Mouse (Mus musculus) erythroblast, embryonic 14.5 days (primary cell): ENCODE data around the gene Klk7.

Experiments used
- GATA1 ChIP-seq: IDR thresholded peaks from 2 replicates; pipeline ENCODE4 v1.6.1; 2012; ENCODE audit warnings: low read length, inconsistent platforms, mixed read lengths
- TAL1 ChIP-seq: IDR thresholded peaks from 3 replicates; pipeline ENCODE4 v1.6.1; 2012; ENCODE audit warnings: low read length, inconsistent platforms, mixed read lengths

DNA sequence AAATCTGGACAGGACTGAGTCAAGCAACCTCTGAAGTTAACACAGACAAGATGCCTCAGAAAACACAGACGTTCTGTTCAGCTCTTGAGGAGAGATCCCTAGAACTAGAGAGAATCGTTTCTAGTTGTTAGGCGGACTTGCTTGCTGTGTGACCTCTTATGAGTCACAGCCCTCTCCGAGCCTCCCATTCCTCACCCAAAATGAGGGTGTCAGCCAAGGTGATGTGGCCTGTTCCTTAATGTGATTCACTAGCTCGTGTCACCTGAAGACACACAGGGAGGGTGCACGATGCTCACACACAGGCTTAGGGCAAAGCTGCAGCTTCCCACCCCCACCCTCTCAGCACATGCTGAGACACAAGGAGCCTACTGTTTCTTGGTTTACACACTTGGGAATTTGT lies 30.9 kb upstream of the Klk7 start:
- TF ChIP-seq GATA1 (no peak), TAL1 (no peak)
